Mouse (Mus musculus) adrenal gland (tissue): Measurements from ENCODE around the gene Card9.

Source experiments
- intact Hi-C: fragments of 180-260 bp; cut with DNase I; formaldehyde crosslinking; loops from one replicate; pipeline ENCODE4 v1.15.1; 2025

The Card9 gene

DNA sequence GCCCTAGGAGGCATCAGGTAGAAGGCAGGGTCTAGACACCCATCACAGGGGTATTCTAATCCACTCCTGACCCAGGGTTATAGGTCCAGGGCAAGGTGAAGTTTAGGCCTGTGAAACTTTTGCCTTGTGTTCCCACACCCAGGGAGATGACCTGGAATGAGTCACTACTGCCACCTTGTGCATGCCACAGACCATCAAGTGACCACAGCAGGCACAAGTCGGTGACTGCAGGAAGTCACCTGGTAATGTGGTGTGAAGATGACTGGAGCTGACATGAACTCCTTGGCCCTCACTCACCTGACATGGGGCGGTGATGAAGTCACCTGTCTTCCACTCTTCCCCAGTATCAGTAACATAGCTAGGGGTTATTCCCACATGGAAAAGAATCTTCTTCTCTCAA lies 47.9 kb downstream of the Card9 start:
- intact Hi-C loops = no loop called here

DNA sequence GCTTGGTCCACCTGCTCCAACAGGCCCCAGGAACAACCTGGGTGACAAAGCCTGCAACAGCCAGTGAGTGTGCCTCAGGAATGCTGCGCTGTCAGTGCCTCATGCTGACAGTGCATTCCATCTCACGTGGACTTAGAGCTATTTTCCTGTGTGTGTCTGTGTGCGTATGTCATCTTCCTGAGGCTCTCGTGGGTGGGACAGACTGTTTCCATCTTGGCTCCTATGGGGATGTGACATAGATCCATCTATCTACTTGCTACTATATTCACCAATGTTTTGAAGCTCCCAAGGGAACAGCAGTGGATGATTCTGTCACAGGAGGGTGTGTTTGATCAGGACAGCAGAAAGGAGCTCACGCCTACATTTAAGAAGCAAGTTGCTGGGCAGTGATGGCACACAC lies 48.8 kb downstream of the Card9 start:
- intact Hi-C loops = no loop called here

DNA sequence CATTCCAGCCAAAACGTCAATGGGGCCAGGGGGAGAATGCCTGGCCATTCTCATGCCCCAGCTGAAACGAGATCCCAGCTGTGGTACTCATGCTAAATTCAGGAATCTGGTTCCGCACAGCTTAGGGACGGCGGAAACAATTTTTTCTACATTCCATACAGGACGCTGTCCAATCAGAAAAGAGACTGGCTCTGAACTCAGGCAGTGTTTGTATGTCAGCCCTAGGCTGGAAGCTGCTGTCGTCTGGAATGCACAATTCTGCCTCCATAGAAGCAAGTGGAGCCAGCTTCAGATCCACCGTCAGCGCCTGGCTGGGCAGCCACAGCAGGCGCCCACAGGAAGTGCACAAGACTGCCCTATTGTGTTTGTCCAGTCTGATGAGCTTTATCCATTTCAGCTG lies 51.0 kb downstream of the Card9 start:
- intact Hi-C loops = no loop called here

DNA sequence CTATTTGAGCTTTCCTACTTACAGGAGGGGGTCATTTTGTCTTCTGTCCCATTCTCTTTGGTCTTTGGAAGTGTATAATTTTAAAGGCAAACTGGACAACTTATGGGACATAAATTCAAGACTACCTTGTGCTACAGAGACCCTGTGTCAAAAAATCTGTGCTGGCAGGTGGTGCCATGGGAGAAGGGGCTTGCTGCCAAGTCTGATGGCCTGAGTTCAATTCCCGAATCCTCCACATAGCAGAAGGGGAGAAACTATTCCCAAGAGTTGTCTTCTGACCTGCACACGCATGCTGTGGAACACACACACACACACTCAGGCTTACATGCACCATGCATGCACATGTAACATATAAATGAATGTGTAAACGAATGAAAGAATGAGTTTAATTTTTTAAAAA lies 54.0 kb downstream of the Card9 start:
- intact Hi-C loops = no loop called here

DNA sequence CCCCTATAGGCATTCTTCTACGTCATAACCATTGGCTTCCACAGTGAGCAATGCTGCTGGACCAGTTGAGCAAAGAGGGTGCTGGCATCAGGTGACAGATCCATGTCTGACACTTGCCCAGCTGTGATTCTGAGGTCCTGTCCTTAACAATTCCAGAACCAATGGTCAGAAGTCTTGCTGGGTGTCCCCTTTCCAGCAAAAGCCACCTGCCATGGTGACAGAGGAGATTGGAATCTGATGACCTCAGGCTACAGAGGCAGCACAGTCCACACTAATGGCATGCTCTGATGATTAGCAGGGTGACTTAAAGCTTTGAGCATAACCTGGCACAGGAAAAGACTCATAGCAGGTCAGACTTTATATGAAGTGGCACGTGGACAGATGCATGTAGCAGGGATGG lies 55.2 kb downstream of the Card9 start:
- intact Hi-C loops = no loop called here

DNA sequence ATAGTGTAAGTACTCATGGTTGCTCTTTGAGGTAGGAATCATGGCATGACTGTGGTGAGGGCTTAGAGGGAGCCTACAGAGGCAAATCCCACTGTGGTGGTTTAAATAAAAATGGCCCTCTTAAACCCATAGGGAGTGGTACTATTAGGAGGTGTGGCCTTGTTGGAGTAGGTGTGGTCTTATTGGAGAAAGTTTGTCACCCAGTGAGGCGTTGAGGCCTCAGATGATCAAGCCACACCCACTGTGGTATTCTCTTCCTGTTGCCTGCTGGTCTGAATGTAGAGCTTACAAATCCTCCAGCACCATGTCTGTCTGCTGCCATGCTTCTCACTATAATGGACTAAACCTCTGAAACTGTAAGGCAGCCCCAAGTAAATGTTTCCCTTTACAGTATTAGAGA lies 56.0 kb downstream of the Card9 start:
- intact Hi-C loops = no loop called here
